Mouse (Mus musculus) neutrophil, adult 59 days (primary cell): ENCODE data around the gene F7. TPM values are rescaled to one million over a fixed set of nuclear protein-coding genes. Genes with fewer than 3 reads are reported as not detected.

Experiments
- total RNA-seq, 2 experiments: library from RNA; stranded (reverse); gene quantifications; 1 replicate in 1 of 2; 2 replicates in 1 of 2; pipeline ENCODE4 v1.2.4; 2023

Gene F7
- total RNA-seq, result 1 to 10 TPM; 1.2 to 2.1 TPM

GRCm38 (mm10) chr8:13025487-13026224 lies at the start of gene F7:
Gene F7, plus strand, starts transcription at chr8:13026034.

GRCm38 (mm10) chr8:13037015-13037414 lies 11.2 kb downstream of the F7 start, which contains the start of gene F10:
Gene F10, plus strand, starts transcription at chr8:13037308.

DNA sequence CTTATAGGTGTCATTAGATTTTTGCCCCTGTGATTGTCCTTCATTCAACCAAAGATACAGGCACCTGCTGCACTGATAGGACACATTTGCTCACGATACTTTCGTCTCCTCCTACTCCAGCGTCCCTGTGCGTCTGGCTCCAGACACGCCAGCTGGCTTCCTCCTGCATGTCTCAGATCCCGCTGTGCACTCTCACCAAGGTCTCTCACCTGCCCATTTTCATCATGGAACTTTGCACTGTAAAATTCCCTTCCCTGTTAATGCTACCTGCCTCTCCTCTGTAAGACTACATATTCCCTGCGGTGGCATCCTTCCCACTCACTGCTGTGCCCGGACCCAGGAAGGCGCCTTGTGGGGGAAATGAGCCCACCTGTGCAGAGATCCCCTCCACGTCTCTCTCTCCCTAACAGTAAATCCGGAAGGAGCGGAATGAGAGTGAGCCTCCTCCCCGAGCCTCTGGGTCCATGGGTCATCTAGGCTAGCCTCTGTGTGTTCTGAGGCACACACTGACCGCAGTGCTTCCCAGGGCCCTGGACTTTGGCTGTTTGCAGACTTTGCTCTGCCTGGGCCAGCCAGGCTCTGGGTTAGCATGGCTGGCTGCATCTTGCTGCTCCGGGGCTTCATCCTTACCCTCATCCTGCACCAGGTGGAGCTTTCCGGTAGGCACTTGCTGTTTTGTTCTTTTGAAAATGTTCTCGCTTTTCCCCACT lies 34.8 kb downstream of the F7 start, which contains the start of gene Proz:
Gene Proz (plus strand): TSS at position 474 of the 710 bp plus-strand sequence.

Other genes starting within 250 kb of the F7 start
- gene Mcf2l, start 152.2 kb upstream of the F7 start, total RNA-seq, result 10 to 100 TPM; 29.7 to 42.4 TPM
- 10 to 100 TPM; 39.8 to 60.3 TPM for gene F10, start 11.3 kb downstream of the F7 start, total RNA-seq
- gene Proz, start 34.9 kb downstream of the F7 start, total RNA-seq, result under 1 TPM in 1 of 2 experiments, not detected in 1; 0.18 TPM
- 10 to 100 TPM; 21.5 to 24.8 TPM for gene Pcid2, start 79.4 kb downstream of the F7 start, total RNA-seq
- gene Cul4a, start 79.6 kb downstream of the F7 start, total RNA-seq, result 10 to 100 TPM; 40.5 to 45.0 TPM
- gene Lamp1, start 133.1 kb downstream of the F7 start, total RNA-seq, result 100 to 1,000 TPM; 295 to 392 TPM
- under 1 TPM; 0.26 to 0.36 TPM for gene Grtp1, start 174.6 kb downstream of the F7 start, total RNA-seq
- gene Adprhl1, start 228.1 kb downstream of the F7 start, total RNA-seq, result not detected